Mouse (Mus musculus): ENCODE data around the gene Gm11444. TPM values are rescaled to one million over a fixed set of nuclear protein-coding genes. Genes with fewer than 3 reads are reported as not detected.

The Gm11444 gene
- polyA plus RNA-seq, 1 experiment from 2014 or later = not detected

GRCm38 (mm10) chr11:85884498-85884897 lies 34.4 kb upstream of the Gm11444 start:
- ATAC-seq (ENCODE audit: low FRiP score, low TSS enrichment) = no peak
- 64% methylated on average over 4 of the region's 4 CpGs for WGBS
- no peak overlapping the region for H3K27ac ChIP-seq (ENCODE audit: low read depth, low read length)
- no peak overlapping the region for H3K4me3 ChIP-seq (ENCODE audit: low read length)
- H3K9me3 ChIP-seq (ENCODE audit: control insufficient read depth, low read length) = no peaks in the 10 kb centered on the region
- no peak overlapping the region for H3K4me2 ChIP-seq (replicated peaks; ENCODE audit: low read depth, low read length)
- no peak overlapping the region for H3K9ac ChIP-seq (ENCODE audit: low read depth, low read length)
- H3K4me1 ChIP-seq (ENCODE audit: control insufficient read depth, insufficient read depth, low read length) = no peaks in the 10 kb centered on the region
- H3K27me3 ChIP-seq (ENCODE audit: control insufficient read depth, insufficient read depth, low read length) = peaks cover 60% of the 10 kb centered on the region
- no peaks in the 10 kb centered on the region for H3K36me3 ChIP-seq (ENCODE audit: control insufficient read depth, insufficient read depth, low read length)

- H3K36me3 ChIP-seq (ENCODE audit: control insufficient read depth, insufficient read depth, low read length) = no peaks in the 10 kb centered on the region
These were observed 26.1 kb upstream of the Gm11444 start for GRCm38 (mm10) chr11:85876059-85876788.

GRCm38 (mm10) chr11:85864363-85864762 lies 14.2 kb upstream of the Gm11444 start:
- H3K9me3 ChIP-seq (ENCODE audit: control insufficient read depth, low read length) = no peaks in the 10 kb centered on the region
- WGBS = 42% methylated on average over 7 of the region's 7 CpGs
- H3K4me1 ChIP-seq (ENCODE audit: control insufficient read depth, insufficient read depth, low read length) = no peaks in the 10 kb centered on the region
- no peak overlapping the region for H3K27ac ChIP-seq (ENCODE audit: low read depth, low read length)
- no peak overlapping the region for H3K4me2 ChIP-seq (replicated peaks; ENCODE audit: low read depth, low read length)
- H3K9ac ChIP-seq (ENCODE audit: low read depth, low read length) = no peak overlapping the region
- H3K36me3 ChIP-seq (ENCODE audit: control insufficient read depth, insufficient read depth, low read length) = no peaks in the 10 kb centered on the region
- H3K4me3 ChIP-seq (ENCODE audit: low read length) = no peak overlapping the region
- ATAC-seq (ENCODE audit: low FRiP score, low TSS enrichment) = no peak
- H3K27me3 ChIP-seq (ENCODE audit: control insufficient read depth, insufficient read depth, low read length) = no peaks in the 10 kb centered on the region

More at GRCm38 (mm10) chr11:85876059-85876788, 26.1 kb upstream of the Gm11444 start:
- no peak for ATAC-seq (ENCODE audit: low FRiP score, low TSS enrichment)
- H3K4me2 ChIP-seq (replicated peaks; ENCODE audit: low read depth, low read length) = no peak overlapping the region
- H3K4me1 ChIP-seq (ENCODE audit: control insufficient read depth, insufficient read depth, low read length) = no peaks in the 10 kb centered on the region
- H3K27ac ChIP-seq (ENCODE audit: low read depth, low read length) = no peak overlapping the region
- no peak overlapping the region for H3K9ac ChIP-seq (ENCODE audit: low read depth, low read length)
- 48% methylated on average over 24 of the region's 24 CpGs for WGBS
- H3K27me3 ChIP-seq (ENCODE audit: control insufficient read depth, insufficient read depth, low read length) = peaks cover 4% of the 10 kb centered on the region; the same call in 1 of the 2 replicates
- no peak overlapping the region for H3K4me3 ChIP-seq (ENCODE audit: low read length)
- no peaks in the 10 kb centered on the region for H3K9me3 ChIP-seq (ENCODE audit: control insufficient read depth, low read length)

GRCm38 (mm10) chr11:85857997-85858698 lies 8.0 kb upstream of the Gm11444 start:
- H3K4me3 ChIP-seq (ENCODE audit: low read length) = no peak overlapping the region
- H3K9ac ChIP-seq (ENCODE audit: low read depth, low read length) = no peak overlapping the region
- H3K36me3 ChIP-seq (ENCODE audit: control insufficient read depth, insufficient read depth, low read length) = no peaks in the 10 kb centered on the region
- no peaks in the 10 kb centered on the region for H3K27me3 ChIP-seq (ENCODE audit: control insufficient read depth, insufficient read depth, low read length)
- 25% methylated on average over 6 of the region's 6 CpGs for WGBS
- no peak for ATAC-seq (ENCODE audit: low FRiP score, low TSS enrichment)
- H3K27ac ChIP-seq (ENCODE audit: low read depth, low read length) = no peak overlapping the region
- H3K4me1 ChIP-seq (ENCODE audit: control insufficient read depth, insufficient read depth, low read length) = no peaks in the 10 kb centered on the region
- no peaks in the 10 kb centered on the region for H3K9me3 ChIP-seq (ENCODE audit: control insufficient read depth, low read length)
- no peak overlapping the region for H3K4me2 ChIP-seq (replicated peaks; ENCODE audit: low read depth, low read length)

- Histone ChIP-seq H3K36me3 (ENCODE audit: control insufficient read depth, insufficient read depth, low read length) (no peaks in the 10 kb centered on the region), H3K9ac (ENCODE audit: low read depth, low read length) (no peak overlapping the region), H3K4me3 (ENCODE audit: low read length) (no peak overlapping the region), H3K4me1 (ENCODE audit: control insufficient read depth, insufficient read depth, low read length) (no peaks in the 10 kb centered on the region; the same call in 1 of the 2 replicates), H3K27ac (ENCODE audit: low read depth, low read length) (no peak overlapping the region), H3K9me3 (ENCODE audit: control insufficient read depth, low read length) (no peaks in the 10 kb centered on the region), H3K27me3 (ENCODE audit: control insufficient read depth, insufficient read depth, low read length) (no peaks in the 10 kb centered on the region), H3K4me2 (replicated peaks; ENCODE audit: low read depth, low read length) (no peak overlapping the region)
- ATAC-seq (ENCODE audit: low FRiP score, low TSS enrichment) = no peak
- 53% methylated on average over 6 of the region's 6 CpGs for WGBS
These were observed 625 bp upstream of the Gm11444 start for GRCm38 (mm10) chr11:85850758-85851157.

GRCm38 (mm10) chr11:85849037-85849436 lies 1.1 kb downstream of the Gm11444 start:
- peak; percentile 56; the same call in 1 of the 2 replicates for ATAC-seq (ENCODE audit: low FRiP score, low TSS enrichment)
- no peaks in the 10 kb centered on the region for H3K36me3 ChIP-seq (ENCODE audit: control insufficient read depth, insufficient read depth, low read length)
- H3K4me1 ChIP-seq (ENCODE audit: control insufficient read depth, insufficient read depth, low read length) = peaks cover 6% of the 10 kb centered on the region
- no peak overlapping the region for H3K27ac ChIP-seq (ENCODE audit: low read depth, low read length)
- no peak overlapping the region; the same call in none of the 2 replicates for H3K9ac ChIP-seq (ENCODE audit: low read depth, low read length)
- no peaks in the 10 kb centered on the region for H3K27me3 ChIP-seq (ENCODE audit: control insufficient read depth, insufficient read depth, low read length)
- 2% methylated on average over 21 of the region's 21 CpGs for WGBS
- no peaks in the 10 kb centered on the region for H3K9me3 ChIP-seq (ENCODE audit: control insufficient read depth, low read length)
- H3K4me3 ChIP-seq (ENCODE audit: low read length) = peak overlapping the region; percentile 25; the same call in 1 of the 2 replicates
- peak overlapping the region; percentile 48 for H3K4me2 ChIP-seq (replicated peaks; ENCODE audit: low read depth, low read length)

- no peak overlapping the region for H3K27ac ChIP-seq (ENCODE audit: low read depth, low read length)
- WGBS = 38% methylated on average over 4 of the region's 4 CpGs
- H3K4me1 ChIP-seq (ENCODE audit: control insufficient read depth, insufficient read depth, low read length) = peaks cover 16% of the 10 kb centered on the region
- no peaks in the 10 kb centered on the region for H3K27me3 ChIP-seq (ENCODE audit: control insufficient read depth, insufficient read depth, low read length)
- no peak overlapping the region for H3K4me3 ChIP-seq (ENCODE audit: low read length)
- H3K36me3 ChIP-seq (ENCODE audit: control insufficient read depth, insufficient read depth, low read length) = 0 out of 2 replicates have a peak, but pooled peaks cover 4% of the 10 kb centered on the region
- no peak for ATAC-seq (ENCODE audit: low FRiP score, low TSS enrichment)
- no peak overlapping the region for H3K4me2 ChIP-seq (replicated peaks; ENCODE audit: low read depth, low read length)
- H3K9me3 ChIP-seq (ENCODE audit: control insufficient read depth, low read length) = no peaks in the 10 kb centered on the region
- no peak overlapping the region for H3K9ac ChIP-seq (ENCODE audit: low read depth, low read length)
These were observed 3.6 kb downstream of the Gm11444 start for GRCm38 (mm10) chr11:85846509-85846908.

- H3K4me3 ChIP-seq (ENCODE audit: low read length) = no peak overlapping the region
- no peak overlapping the region for H3K4me2 ChIP-seq (replicated peaks; ENCODE audit: low read depth, low read length)
- H3K36me3 ChIP-seq (ENCODE audit: control insufficient read depth, insufficient read depth, low read length) = peaks cover 8% of the 10 kb centered on the region; the same call in 1 of the 2 replicates
- no peak overlapping the region for H3K9ac ChIP-seq (ENCODE audit: low read depth, low read length)
- peak overlapping the region; percentile 32; the same call in 1 of the 2 replicates for H3K27ac ChIP-seq (ENCODE audit: low read depth, low read length)
- no peak for ATAC-seq (ENCODE audit: low FRiP score, low TSS enrichment)
- peaks cover 3% of the 10 kb centered on the region for H3K27me3 ChIP-seq (ENCODE audit: control insufficient read depth, insufficient read depth, low read length)
- H3K9me3 ChIP-seq (ENCODE audit: control insufficient read depth, low read length) = no peaks in the 10 kb centered on the region
- H3K4me1 ChIP-seq (ENCODE audit: control insufficient read depth, insufficient read depth, low read length) = peaks cover 20% of the 10 kb centered on the region
- WGBS = 34% methylated on average over 5 of the region's 5 CpGs
These were observed 4.2 kb downstream of the Gm11444 start for GRCm38 (mm10) chr11:85845921-85846320.

- Histone ChIP-seq H3K27ac (ENCODE audit: low read depth, low read length) (peak overlapping the region; percentile 87; the same call in 1 of the 2 replicates), H3K4me2 (replicated peaks; ENCODE audit: low read depth, low read length) (peak overlapping the region; percentile 78), H3K9ac (ENCODE audit: low read depth, low read length) (peak overlapping the region; percentile 58; the same call in 1 of the 2 replicates), H3K4me3 (ENCODE audit: low read length) (peak overlapping the region; percentile 52), H3K9me3 (ENCODE audit: control insufficient read depth, low read length) (no peaks in the 10 kb centered on the region), H3K4me1 (ENCODE audit: control insufficient read depth, insufficient read depth, low read length) (peaks cover 25% of the 10 kb centered on the region), H3K27me3 (ENCODE audit: control insufficient read depth, insufficient read depth, low read length) (peaks cover 13% of the 10 kb centered on the region), H3K36me3 (ENCODE audit: control insufficient read depth, insufficient read depth, low read length) (peaks cover 15% of the 10 kb centered on the region; the same call in 1 of the 2 replicates)
- no peak for ATAC-seq (ENCODE audit: low FRiP score, low TSS enrichment)
- 27% methylated on average over 5 of the region's 5 CpGs for WGBS
These were observed 5.2 kb downstream of the Gm11444 start for GRCm38 (mm10) chr11:85844971-85845370.

All from kidney, embryonic 14.5 days (tissue).